Mouse (Mus musculus) T-helper 1 cell (primary cell): ENCODE data around the gene Mapk8ip2.

Experiments
- in situ Hi-C: fragments of 300-600 bp; cut with MboI, MseI; formaldehyde crosslinking; loops from one replicate; pipeline ENCODE4 v1.15.1; 2025; ENCODE audit warnings: high pct_unique_total_duplicates

Gene Mapk8ip2

DNA sequence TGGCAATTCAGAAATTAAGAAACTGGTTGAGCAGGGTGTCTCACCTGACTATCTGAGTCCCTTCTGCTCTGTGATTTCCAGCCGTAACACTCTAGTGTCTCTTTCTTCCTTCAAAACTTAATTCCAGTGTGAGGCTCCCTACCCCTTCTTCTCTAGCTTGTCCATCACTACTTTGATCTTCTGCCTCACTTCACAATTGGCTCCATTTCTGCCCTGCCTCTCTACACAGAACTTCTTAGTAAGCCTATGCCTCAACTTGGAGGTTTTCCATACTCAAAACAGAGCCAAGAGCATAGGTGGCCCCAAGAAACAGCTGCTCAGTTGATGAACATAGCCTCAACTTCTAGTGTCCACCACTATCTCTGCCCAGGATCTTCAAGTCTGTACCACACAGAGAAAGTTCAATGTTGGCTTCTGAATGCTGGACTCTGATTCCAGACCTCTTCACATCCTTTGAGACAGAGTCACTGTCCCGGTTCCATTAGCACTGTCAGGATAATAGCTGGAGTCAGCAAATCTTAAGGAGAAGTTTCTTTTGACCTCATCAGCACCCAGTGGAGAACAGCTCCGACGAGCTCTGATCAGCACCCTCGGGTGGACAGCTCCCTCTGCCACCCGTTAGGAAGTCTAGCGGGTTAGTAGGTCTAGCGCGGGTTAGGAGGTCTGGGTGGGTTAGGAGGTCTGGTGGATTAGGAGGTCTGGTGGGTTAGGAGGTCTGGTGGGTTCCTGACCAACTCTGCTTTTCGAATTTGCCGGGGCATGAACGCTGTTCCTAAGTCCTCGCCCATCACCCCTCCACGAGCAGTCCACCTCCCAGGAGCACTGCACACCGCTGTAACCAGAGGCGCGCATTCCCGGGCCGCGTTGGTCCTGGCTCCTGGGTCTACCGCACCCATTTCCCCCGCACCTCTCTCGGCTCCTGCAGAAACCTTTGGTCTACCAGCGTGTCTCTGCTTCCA is 528 bp upstream of the Mapk8ip2 start:
- in situ Hi-C loops = no loop called here

GRCm38 (mm10) chr15:89454857-89455256 is 1.1 kb downstream of the Mapk8ip2 start:
- in situ Hi-C loops = no loop called here

DNA sequence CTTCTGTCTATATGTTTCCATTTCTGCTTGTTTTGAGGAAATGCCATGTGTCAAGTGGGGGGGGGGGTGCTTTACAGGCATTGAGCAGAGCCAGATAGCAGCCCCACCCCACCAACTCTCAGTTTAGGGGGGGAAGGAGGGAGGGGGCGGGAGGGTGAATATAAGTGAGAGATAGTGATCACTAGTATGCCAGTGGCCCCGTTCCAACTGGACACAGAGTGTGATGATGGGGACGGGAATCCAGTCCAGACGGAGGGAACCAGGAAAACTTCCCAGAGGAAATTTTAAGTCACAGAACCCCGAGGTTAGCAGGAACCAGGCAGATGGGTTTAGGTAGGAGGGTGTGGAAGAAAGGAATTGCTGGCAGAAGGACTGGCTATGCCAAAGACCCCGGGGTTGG is 1.9 kb downstream of the Mapk8ip2 start:
- in situ Hi-C loops = no loop called here

DNA sequence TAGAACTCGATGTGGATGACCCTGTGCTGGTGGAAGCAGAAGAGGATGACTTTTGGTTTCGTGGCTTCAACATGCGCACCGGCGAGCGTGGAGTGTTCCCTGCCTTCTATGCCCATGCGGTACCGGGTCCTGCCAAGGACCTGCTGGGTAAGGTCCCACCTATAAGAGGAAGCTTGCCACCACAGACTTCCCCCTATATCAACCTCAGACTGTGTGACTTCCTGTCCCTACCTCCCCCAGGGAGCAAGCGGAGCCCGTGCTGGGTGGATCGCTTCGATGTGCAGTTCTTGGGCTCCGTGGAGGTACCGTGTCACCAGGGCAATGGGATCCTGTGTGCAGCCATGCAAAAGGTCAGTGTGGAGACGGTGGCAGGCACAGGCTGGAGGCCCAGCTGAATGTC is 5.2 kb downstream of the Mapk8ip2 start:
- in situ Hi-C loops = no loop called here

- in situ Hi-C loops = no loop called here
Measured at GRCm38 (mm10) chr15:89459821-89460220, 6.1 kb downstream of the Mapk8ip2 start.

DNA sequence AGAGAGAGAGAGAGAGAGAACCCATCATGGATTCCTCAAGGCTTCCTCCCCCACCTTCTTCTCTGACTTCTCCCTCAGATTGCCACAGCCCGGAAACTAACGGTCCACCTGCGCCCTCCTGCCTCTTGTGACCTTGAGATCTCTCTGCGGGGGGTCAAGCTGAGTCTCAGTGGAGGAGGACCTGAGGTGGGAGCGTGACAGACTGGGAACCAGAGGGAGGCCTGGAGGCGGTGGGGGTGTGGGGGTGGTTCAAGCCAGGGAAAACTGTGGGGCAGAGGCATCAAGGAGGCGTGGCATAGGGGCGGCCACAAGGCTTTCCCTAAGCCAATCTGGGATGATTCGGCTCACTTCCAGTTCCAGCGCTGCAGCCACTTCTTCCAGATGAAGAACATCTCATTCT is 6.6 kb downstream of the Mapk8ip2 start:
- in situ Hi-C loops = no loop called here

DNA sequence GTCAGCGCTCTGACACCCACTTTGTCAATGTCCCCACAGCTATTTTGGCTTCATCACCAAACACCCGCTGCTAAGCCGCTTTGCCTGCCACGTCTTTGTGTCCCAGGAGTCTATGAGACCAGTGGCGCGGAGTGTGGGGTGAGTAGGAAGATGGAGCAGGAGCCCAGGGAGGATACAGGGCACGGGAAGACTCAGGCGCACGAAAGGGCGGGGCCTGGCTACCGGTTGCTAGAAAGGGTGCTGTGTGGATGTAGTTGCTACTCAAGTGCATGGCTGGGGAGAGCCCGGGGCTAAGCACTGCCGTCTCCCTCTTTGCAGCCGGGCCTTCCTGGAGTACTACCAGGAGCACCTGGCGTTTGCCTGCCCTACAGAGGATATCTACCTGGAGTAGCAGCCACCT is 7.6 kb downstream of the Mapk8ip2 start:
- in situ Hi-C loops = no loop called here

DNA sequence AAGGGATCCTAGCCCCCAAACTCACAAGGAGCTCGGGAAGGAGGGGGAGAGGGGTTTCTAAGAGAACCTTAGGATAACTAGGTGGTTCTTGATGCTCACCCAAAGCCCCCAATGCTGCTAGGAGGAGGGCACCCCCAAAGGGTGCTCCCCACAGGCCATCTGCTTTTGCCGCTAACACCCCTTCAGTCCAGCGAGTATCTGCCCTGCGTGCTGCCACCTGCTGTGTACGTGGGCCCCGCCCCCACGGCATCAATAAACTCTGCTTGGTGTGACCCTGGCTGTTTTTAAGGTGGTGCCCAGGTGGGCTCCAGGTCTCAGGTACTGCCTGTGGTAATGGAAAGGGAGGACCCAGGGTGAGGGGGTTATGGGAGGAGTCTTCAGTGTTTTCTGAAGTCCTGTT is 8.5 kb downstream of the Mapk8ip2 start:
- in situ Hi-C loops = no loop called here

- in situ Hi-C loops = no loop called here
Measured at GRCm38 (mm10) chr15:89463334-89464235, 9.9 kb downstream of the Mapk8ip2 start.

DNA sequence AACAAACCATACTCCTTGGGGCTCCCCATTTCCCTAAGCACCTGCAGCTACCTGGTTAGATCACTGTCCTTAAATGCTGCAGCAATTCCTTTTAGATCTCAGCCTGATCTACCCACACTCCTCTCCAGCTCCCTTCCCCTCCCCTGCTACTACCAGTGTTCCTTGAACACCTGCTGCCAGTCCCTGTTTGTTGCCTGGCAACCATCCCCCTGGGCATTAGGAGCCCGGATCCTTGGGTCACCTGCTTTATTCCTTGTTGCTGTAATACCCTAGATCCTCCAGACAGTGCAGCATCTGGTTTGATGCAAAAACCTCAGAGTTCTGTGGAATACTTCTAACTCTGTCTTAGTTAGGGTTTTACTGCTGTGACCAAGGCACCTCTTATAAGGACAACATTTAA is 11.3 kb downstream of the Mapk8ip2 start:
- in situ Hi-C loops = no loop called here

DNA sequence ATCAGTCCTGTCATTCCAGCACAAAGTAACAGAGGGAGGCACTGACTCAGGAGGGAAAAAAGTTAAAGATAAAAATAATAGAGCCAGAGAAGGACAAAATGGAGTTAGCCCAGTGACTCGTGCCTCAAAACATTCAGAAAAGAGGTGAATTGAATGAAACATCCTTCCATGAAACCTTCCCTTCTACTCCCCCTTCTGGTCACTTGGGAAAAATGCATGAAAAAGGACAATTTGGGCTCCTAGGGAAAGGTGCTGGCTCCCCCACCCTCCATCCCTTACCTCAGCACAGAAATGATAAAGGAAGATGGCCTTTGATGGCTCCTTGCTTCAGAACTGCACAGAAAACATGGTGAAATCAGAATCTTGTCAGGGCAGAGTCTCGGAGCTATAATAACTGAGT is 14.9 kb downstream of the Mapk8ip2 start:
- in situ Hi-C loops = no loop called here

GRCm38 (mm10) chr15:89471476-89471875 is 17.8 kb downstream of the Mapk8ip2 start:
- in situ Hi-C loops = no loop called here

DNA sequence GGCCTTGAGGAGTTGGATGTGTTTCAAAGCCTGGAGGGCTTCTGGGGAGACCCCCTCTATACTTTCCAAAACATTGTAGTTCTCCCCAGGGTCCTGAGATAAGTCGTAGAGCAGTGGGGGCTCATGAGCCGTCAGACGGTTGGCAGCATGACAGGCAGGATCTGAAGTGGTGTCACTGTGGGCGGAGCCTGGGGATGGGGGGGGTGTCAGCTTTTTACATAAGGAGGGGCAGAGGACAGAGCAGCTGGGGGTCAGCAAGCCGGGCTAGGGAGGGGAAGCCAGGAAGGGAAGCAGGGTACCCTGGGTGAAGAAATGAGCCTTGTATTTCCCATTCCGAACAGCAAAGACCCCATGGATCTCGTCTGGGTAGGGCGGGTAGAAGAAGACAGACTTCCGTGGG is 19.7 kb downstream of the Mapk8ip2 start:
- in situ Hi-C loops = no loop called here

GRCm38 (mm10) chr15:89473921-89474320 is 20.2 kb downstream of the Mapk8ip2 start:
- in situ Hi-C loops = no loop called here

- in situ Hi-C loops = no loop called here
Measured at GRCm38 (mm10) chr15:89474596-89475292, 21.0 kb downstream of the Mapk8ip2 start.

- in situ Hi-C loops = no loop called here
Measured at GRCm38 (mm10) chr15:89475293-89475600, 21.5 kb downstream of the Mapk8ip2 start.

DNA sequence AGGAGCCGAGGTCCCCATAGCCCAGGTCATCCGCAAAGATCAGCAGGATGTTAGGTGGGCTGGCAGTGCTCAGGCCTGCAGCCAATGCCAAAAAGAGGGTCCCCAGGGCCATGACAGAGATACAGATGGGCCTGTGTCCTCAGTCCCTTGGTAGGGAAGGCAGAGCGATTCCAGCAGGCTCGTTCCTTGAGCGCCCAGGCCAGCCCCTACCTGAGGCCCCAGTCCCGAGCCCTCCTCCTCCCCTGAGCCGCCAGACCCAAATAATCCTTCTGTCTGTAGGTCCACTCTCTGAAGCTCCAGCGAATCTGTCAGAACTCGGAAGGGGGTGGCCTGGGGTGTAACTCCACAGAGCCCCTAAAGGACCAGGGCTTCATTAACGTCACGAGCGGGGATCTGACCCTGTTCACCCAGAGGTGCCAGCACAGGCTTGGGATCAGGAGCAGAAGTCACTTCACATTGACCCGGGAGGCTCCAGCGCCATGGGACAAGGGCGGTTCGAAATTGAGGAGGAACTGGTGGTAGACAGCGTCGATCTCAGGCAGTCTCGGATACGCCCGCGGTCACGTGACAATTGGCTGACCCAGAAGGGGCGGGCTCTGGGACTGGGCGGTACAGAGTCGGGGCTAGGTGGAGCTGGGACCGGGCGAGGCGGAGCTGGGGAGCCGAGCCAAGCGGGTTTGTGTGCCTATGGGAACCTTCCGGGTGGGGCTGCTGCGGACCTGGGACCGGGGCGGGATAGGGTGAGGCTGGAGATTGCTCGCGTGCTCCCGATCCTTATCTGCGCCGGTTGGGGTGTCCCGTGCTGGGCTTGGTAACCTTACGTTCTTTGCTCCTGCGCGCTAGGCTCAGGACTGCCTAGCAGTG is 22.1 kb downstream of the Mapk8ip2 start:
- in situ Hi-C loops = no loop called here

GRCm38 (mm10) chr15:89476475-89476815 is 22.7 kb downstream of the Mapk8ip2 start:
- in situ Hi-C loops = no loop called here

- in situ Hi-C loops = no loop called here
Measured at GRCm38 (mm10) chr15:89477091-89477491, 23.4 kb downstream of the Mapk8ip2 start, which contains the start of gene Arsa. Gene Arsa, minus strand, starts transcription at chr15:89477425.

DNA sequence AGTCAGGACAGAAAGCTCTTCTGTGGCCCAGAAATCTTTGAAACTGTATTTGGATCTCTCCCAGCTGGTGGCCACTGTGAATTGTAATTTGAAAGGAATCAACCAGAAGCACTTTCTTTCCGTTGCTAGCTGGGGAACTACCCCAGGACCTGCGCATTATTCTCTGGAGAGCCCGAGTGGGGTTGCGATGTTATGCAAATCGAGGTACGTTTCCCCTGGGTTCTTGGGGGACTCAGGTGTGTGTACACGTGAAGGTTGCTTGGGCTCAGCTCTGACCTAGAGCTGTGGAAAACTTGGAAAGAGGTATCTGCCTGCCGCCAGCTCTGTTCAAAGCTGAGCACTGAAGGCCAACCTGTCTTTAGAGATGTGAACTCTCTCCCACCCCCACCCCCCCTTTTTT is 24.1 kb downstream of the Mapk8ip2 start:
- in situ Hi-C loops = no loop called here

- in situ Hi-C loops = no loop called here
Measured at GRCm38 (mm10) chr15:89478622-89479021, 24.9 kb downstream of the Mapk8ip2 start.
